Mouse (Mus musculus) E14TG2a.4 (cell line): ENCODE results near the gene Fam13a.

Experiments used
- CTCF ChIP-seq: conservative IDR thresholded peaks from 2 replicates; pipeline ENCODE4 v1.5.1; 2014; ENCODE audit warnings: low read length
- NANOG ChIP-seq: IDR thresholded peaks from 2 replicates; pipeline ENCODE4 v1.6.1; 2014; ENCODE audit warnings: borderline replicate concordance, low read length, mixed read lengths
- POU5F1 ChIP-seq: IDR thresholded peaks from 2 replicates; pipeline ENCODE4 v1.6.1; 2014; ENCODE audit warnings: low read length, borderline replicate concordance

- TF ChIP-seq CTCF (no peak), NANOG (no peak), POU5F1 (no peak)
Measured at GRCm38 (mm10) chr6:58946840-58947239, 77.5 kb downstream of the Fam13a start.
